ENCODE assay signal across 16 mouse cellular contexts in the genomic region with DNA sequence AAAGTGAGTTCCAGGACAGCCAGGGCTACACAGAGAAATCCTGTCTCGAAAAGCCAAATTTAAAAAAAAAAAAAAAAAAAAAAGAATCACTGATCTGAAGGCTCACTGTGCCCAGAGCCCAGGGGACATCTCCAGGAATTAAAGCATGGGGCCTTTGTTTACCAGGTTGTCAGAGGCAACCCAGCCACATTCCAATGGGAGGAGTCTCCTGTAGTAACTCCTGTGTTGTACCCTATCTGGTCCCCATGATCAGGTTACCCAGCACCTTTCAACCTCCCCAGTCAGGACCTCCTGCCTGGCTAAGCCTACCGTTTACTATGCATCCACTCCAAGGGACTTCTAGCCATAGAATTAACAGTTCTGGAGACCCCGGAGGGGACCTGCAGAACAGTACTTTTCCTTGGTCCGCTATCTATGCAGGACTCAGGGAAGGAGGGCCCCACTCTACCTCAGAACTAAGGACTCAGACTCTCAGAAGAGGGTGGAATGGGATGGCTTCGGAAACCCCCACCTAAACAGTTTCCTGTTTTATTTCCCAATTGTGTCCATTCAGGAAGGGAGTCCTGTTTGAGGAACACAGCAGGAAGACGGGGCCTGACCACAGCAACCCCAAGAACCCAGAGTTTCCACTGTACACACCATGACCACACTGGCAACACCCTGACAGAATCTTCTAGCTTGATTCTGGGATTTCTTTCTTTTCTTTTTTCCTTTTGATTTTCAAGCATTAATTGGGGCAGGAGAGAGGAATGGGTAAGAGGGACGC.
DNase-seq lines count a peak whose midpoint lies in the region; ATAC-seq and TF ChIP-seq lines count a peak whose summit lies in the region.
"Had no signal": no experiment of that assay in that cellular context is flagged by ENCODE, and none has a peak within 500 bp of the region (broad histone marks: within the 10 kb centered on the region; RNA-seq: fewer than 3 reads in every experiment).

No protein-coding gene starts in this region.

- peak; percentile 43; the same call in 1 of the 2 replicates for ATAC-seq in lung, postnatal 0 days
- no peak for ATAC-seq in heart, embryonic 13.5 days (ENCODE audit: extremely low read depth, insufficient number of reproducible peaks, low FRiP score, low TSS enrichment)
- no peak for ATAC-seq in midbrain, embryonic 16.5 days
- ATAC-seq: forebrain, embryonic 14.5 days; hindbrain, postnatal 0 days had no signal

- intact Hi-C loops in heart, postnatal 10 days (cut with DNase I), result no loop called here

- no peak for TF ChIP-seq EP300 in lung, postnatal 0 days (IDR thresholded peaks at IDR 0.05)

- peaks cover 83% of the 10 kb centered on the region for H3K4me1 ChIP-seq in heart, embryonic 10.5 days
- peaks cover 3% of the 10 kb centered on the region; the same call in 1 of the 2 replicates for H3K4me1 ChIP-seq in lung, postnatal 0 days (ENCODE audit: insufficient read depth, low read depth, low read length)
- H3K4me1 ChIP-seq in heart, embryonic 13.5 days, result peaks cover 87% of the 10 kb centered on the region
- peaks cover 16% of the 10 kb centered on the region for H3K4me1 ChIP-seq in midbrain, embryonic 16.5 days (ENCODE audit: control insufficient read depth, insufficient read depth, low read length)

- no peak overlapping the region for H3K4me2 ChIP-seq in lung, postnatal 0 days (replicated peaks; ENCODE audit: low read depth, low read length)
- no peak overlapping the region for H3K4me2 ChIP-seq in heart, embryonic 13.5 days
- H3K4me2 ChIP-seq in midbrain, embryonic 16.5 days (ENCODE audit: low read length), result no peak overlapping the region
- H3K4me2 ChIP-seq: limb, embryonic 15.5 days had no signal

- DNase-seq in heart, embryonic 10.5 days (ENCODE audit: low spot score), result no peak
- no peak for DNase-seq in heart, postnatal 10 days
- DNase-seq in lung, postnatal 0 days (ENCODE audit: low spot score), result no peak
- no peak for DNase-seq in lung, postnatal 36 days
- no peak for DNase-seq in thymus, postnatal 36 days
- DNase-seq: adrenal gland, adult 2 months; cerebellum, adult 11 months; cerebellum, postnatal 25 days; kidney, adult 9 months; lung, adult 2 months had no signal

- H3K4me3 ChIP-seq in heart, embryonic 10.5 days, result no peak overlapping the region
- H3K4me3 ChIP-seq in lung, postnatal 0 days (ENCODE audit: low read depth, low read length), result no peak overlapping the region
- no peak overlapping the region for H3K4me3 ChIP-seq in heart, embryonic 13.5 days
- no peak overlapping the region for H3K4me3 ChIP-seq in midbrain, embryonic 16.5 days (ENCODE audit: low read depth, low read length)
- H3K4me3 ChIP-seq: erythroblast, embryonic 14.5 days; limb, embryonic 15.5 days had no signal

- H3K27me3 ChIP-seq in heart, embryonic 10.5 days (ENCODE audit: insufficient read depth, poor library complexity, severe bottlenecking), result no peaks in the 10 kb centered on the region
- no peaks in the 10 kb centered on the region for H3K27me3 ChIP-seq in lung, postnatal 0 days (replicated peaks; ENCODE audit: insufficient read depth, low read length)
- no peaks in the 10 kb centered on the region for H3K27me3 ChIP-seq in heart, embryonic 13.5 days (replicated peaks)
- H3K27me3 ChIP-seq in midbrain, embryonic 16.5 days (ENCODE audit: control insufficient read depth, insufficient read depth, low read depth, low read length), result no peaks in the 10 kb centered on the region
- H3K27me3 ChIP-seq: limb, embryonic 15.5 days had no signal

- no peaks in the 10 kb centered on the region for H3K36me3 ChIP-seq in heart, embryonic 10.5 days
- H3K36me3 ChIP-seq in lung, postnatal 0 days (ENCODE audit: insufficient read depth, low read length), result no peaks in the 10 kb centered on the region
- H3K36me3 ChIP-seq in heart, embryonic 13.5 days, result no peaks in the 10 kb centered on the region
- no peaks in the 10 kb centered on the region for H3K36me3 ChIP-seq in midbrain, embryonic 16.5 days (ENCODE audit: control insufficient read depth, insufficient read depth, low read length)
- H3K36me3 ChIP-seq: limb, embryonic 15.5 days had no signal

- TF ChIP-seq CTCF in lung, postnatal 0 days (IDR thresholded peaks at IDR 0.05), result no peak

- no peaks in the 10 kb centered on the region for H3K9me3 ChIP-seq in heart, embryonic 10.5 days
- H3K9me3 ChIP-seq in lung, postnatal 0 days (ENCODE audit: low read length), result no peaks in the 10 kb centered on the region
- H3K9me3 ChIP-seq in heart, embryonic 13.5 days, result no peaks in the 10 kb centered on the region
- no peaks in the 10 kb centered on the region for H3K9me3 ChIP-seq in midbrain, embryonic 16.5 days (replicated peaks; ENCODE audit: control insufficient read depth, low read length, poor library complexity, severe bottlenecking)
- H3K9me3 ChIP-seq: limb, embryonic 15.5 days had no signal

- H3K9ac ChIP-seq in lung, postnatal 0 days (replicated peaks; ENCODE audit: low read depth), result no peak overlapping the region
- no peak overlapping the region for H3K9ac ChIP-seq in heart, embryonic 13.5 days
- H3K9ac ChIP-seq in midbrain, embryonic 16.5 days (ENCODE audit: low read depth, low read length), result no peak overlapping the region
- H3K9ac ChIP-seq: limb, embryonic 15.5 days had no signal

- WGBS in heart, embryonic 10.5 days, result 46% methylated on average over 7 of the region's 7 CpGs
- WGBS in lung, postnatal 0 days, result 44% methylated on average over 7 of the region's 7 CpGs
- WGBS in heart, embryonic 13.5 days, result 45% methylated on average over 7 of the region's 7 CpGs
- WGBS in midbrain, embryonic 16.5 days, result 66% methylated on average over 7 of the region's 7 CpGs

- H3K27ac ChIP-seq in heart, embryonic 10.5 days, result peak overlapping the region; percentile 23; the same call in 1 of the 2 replicates
- 0 out of 2 replicates have a peak overlapping the region, but pooled peaks have one; percentile 11 for H3K27ac ChIP-seq in lung, postnatal 0 days (ENCODE audit: low read length)
- peak overlapping the region; percentile 13; the same call in 1 of the 2 replicates for H3K27ac ChIP-seq in heart, embryonic 13.5 days (replicated peaks)
- H3K27ac ChIP-seq in midbrain, embryonic 16.5 days (ENCODE audit: low read length), result no peak overlapping the region
- H3K27ac ChIP-seq: hindbrain, postnatal 0 days; limb, embryonic 15.5 days had no signal
